Mouse (Mus musculus): ENCODE measurements around the gene Prx.
"Not testable (repeated sequence)": the region's sequence is repeated elsewhere in the genome, so short reads cannot be mapped to it uniquely, and the experiment has no call there.

The Prx gene

DNA sequence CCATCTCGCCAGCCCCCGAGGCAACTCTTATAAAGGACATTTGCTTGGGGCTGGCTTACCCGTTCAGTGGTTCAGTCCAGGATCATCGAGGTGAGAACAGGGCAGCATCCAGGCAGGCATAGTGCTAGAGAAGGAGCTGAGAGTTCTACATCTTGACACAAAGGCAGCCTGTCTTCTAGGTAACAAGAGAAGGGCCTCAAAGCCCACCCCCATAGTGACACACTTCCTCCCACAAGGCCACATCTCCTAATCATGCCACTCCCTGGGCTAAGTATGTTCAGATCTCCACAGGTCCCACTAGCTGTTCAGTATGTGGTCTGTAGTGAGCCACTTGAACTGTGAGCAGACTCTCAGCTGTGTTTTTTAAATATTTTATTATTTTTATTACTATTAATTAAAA is 15.3 kb upstream of the Prx start:
- no peak for DNase-seq (ENCODE audit: low spot score)

DNA sequence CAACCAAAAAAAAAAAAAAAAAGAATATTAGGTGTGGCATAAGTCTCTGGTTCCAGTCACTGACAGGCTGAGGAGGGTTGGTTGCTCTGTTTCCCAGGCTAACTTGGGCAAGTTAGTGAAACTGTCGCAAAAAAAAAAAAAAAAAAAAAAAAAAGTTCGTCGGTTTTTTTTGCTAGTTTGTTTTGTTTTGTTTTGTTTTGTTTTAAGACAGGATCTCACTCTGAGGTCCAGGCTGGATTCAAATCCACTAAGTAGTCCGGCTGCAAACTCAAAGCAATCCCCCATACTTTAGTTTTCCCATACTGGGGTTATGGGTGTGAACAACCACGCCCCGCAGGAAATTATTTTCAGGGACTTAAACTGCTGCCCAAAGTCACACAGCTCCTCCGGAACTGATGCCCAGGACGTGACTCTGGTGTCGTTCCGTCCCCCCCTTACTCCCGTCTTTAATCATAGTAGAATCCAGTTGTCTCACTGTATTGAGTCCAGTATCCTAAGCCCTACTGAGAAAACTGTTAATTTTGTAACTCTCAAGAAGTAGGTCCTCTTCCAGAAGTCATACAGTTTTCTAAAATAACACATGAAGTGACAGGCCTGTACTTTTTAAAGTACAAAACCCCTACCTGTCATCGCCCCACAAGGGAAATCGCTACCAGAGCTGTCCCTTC is 12.9 kb upstream of the Prx start:
- DNase-seq (ENCODE audit: low spot score): no peak

DNA sequence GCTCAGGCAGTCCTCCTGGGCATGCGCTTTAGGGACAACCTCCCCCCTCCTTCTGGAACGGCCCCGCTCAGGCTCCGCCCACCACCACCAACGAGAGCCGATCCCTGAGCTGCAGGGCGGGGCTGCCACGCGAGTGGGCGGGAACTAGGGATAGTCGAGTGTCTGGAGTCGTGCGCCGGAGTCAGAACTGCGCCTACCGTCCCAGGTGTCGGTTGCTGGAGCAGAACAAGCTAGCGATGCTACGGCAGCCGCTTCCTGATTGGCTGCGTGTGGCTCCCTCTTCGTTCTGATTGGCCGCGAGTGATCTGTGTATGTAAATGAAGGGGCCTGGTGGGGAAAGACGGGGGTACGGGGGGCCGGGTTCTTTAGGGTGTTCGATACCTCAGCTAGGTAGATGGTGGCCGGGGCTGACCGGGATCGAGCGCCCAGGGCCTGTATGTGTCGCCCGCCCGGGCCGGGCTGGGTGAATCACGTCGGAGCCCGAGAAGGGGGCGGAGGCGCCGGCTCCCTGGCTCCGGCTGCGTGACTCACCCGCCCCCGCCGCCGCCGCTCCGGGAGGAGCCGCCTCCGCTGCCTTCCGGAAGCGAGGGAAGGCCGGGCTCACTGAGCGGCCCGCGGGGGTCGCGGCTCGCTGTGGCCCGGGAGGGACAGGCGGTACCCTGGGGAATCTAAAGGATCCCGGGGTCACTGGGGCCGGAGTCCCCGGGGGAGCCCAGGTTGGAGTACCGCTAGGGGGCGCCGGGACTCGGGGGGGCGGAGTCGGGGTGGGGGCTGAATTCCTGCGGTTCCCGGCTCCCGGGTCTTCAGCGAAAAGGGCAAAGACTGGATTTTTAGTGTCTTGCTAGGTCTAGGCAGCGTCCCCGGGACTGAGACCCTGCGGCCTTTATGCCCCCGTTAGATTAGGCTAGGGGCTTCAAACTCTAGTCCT is 12.1 kb upstream of the Prx start, which contains the start of gene Sertad1:
Gene Sertad1 (plus strand): TSS at position 141 of the 928 bp plus-strand sequence.
- peak; percentile 100 for DNase-seq (ENCODE audit: low spot score)

DNA sequence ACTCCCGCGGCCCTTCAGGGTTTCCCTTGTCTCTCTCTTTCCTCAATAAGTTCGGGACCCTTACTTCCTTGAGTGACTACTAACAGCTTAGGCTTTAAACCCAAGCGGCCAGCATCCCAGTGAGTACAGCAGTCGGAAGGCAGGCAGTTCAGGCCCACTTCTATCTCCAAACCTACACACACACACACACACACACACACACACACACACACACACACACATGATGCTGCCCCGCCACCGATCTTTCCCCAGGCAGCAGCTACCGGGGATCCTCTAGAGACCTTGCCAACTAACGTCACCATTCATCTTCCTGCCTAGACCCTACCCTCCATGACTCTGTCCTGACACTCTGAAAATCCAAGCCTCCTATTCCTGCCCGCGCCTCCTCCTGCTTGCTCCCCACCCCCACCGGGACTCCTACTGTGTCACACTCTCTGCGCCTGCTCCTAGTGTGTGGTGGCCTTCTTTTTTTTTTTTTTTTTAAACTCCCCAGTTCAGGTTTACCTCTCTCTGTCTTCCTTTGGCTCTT is 11.3 kb upstream of the Prx start:
- peak; percentile 49 for DNase-seq (ENCODE audit: low spot score)

DNA sequence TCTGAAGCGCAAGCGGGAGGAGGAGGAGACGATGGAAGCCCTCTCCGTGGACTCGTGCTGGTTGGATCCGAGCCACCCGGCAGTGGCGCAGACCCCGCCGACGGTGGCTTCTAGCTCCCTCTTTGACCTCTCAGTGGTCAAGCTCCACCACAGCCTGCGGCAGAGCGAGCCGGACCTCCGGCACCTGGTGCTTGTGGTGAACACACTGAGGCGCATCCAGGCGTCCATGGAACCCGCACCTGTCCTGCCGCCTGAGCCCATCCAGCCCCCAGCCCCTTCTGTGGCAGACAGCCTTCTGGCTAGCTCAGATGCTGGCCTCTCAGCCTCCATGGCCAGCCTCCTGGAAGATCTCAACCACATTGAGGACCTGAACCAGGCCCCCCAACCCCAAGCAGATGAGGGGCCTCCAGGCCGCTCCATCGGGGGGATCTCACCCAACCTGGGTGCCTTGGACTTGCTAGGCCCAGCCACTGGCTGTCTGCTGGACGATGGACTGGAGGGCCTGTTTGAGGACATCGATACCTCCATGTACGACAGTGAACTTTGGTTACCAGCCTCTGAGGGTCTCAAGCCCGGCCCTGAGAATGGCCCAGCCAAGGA is 9.8 kb upstream of the Prx start:
- DNase-seq (ENCODE audit: low spot score): no peak

DNA sequence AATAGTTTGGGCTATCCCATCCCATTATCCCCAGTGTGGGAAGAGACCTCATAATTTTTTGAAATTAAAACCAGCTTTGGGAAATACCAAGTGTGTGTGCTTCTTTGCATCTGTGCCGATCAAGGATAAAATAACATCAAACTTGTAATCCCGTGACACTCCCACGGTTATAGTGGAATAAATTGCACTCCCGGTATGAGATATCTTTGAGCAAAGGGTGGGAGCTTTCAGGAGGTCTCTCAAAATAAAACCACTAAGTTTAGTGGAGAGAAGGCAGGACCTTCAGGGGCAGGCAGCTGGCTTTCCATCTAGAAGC is 8.9 kb upstream of the Prx start:
- no peak for DNase-seq (ENCODE audit: low spot score)

DNA sequence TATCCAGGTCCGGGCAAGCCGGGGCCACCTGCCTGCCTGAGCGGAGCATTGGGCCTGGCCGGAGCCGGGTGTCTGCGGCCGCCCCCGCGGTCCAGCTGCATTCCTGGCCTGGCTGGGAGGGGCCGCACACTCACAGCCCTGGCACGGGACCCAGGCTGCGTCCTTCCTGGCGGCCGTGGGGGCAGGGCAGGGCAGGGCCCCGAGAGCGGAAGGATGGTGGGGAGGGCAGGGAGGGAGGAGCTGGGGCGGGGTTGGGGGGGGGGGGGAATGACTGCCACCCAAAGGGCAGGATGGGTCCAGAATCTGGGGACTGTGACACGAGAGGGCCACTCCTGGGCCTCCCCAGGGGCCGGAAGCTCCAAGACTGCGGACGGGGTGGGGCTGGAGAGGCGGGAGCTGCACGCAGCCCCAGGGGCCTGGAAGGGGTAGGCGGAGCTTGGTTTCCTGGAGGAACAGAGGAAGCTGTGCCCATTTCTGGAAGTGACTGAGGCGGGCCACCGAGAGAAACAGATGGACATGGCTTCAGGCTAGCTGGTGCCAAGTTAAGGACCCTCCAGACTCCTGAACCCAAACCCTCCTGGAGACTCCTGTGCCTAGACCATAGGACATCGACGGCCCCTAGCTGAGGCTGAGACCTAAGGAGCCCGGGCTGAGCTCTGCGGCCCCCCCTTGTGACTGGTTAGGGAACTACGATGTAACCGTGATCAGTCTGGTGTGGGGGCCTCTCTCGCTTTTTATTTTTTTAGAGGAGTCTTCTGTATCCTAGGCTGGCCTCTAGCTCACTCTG is 8.4 kb upstream of the Prx start:
- DNase-seq (ENCODE audit: low spot score): peak; percentile 96

DNA sequence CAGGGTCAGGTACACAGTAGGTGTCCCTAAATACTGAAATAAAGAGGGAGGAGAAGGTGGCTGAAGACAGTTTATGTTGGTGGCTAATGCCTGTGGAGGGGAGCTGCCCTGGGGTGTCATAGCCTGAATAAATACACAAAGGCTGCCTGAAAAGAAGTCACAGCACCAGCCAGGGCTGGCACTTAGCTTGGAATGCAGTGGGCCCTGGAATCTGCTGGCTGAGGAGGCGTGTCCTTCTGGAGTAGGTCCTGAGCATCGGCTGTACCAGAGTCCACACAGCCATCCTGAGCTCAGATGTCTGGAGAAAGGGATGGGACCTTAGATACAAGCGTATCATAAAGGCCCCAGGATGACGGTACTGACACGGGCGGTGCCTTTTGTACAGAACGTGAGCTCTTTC is 7.3 kb upstream of the Prx start:
- DNase-seq (ENCODE audit: low spot score): no peak

DNA sequence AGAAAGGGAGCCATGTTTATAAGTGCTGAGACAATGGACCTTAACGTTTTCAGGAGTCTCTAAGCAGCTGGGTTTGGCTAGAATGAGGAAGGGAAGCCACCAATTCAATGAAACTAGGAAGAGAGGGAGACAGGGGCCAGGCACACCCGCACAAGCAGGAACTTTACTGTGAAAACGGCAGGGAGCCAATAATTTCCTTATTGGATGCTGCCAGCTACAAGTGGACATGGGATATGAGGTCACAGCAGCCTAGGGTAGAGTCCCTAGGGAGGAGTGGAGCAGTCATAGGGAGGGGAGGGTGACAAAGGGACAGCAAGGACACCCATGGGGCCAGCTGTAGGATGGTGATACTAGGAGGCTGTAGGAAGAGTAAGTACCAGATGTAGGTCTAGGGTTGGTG is 6.1 kb upstream of the Prx start:
- DNase-seq (ENCODE audit: low spot score): no peak

DNA sequence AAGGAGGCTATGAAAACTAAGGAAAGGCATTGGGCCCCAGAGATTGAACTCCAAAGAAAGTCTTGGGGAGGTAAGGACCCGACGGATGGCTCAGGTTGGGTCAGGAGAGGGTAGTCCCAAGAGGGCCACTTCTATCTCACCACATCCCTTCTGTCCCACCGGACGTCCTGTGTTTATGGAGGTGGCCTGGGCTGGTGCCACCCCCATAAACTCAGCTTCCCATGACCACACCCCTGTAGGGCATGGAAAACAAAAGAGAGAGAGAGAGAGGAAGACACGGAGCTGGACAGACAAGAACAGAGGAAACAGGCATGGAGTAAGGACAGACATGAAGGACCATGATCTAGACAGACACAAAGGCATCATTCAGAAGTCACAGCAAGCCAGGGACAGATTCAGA is 5.7 kb upstream of the Prx start:
- DNase-seq (ENCODE audit: low spot score): no peak

DNA sequence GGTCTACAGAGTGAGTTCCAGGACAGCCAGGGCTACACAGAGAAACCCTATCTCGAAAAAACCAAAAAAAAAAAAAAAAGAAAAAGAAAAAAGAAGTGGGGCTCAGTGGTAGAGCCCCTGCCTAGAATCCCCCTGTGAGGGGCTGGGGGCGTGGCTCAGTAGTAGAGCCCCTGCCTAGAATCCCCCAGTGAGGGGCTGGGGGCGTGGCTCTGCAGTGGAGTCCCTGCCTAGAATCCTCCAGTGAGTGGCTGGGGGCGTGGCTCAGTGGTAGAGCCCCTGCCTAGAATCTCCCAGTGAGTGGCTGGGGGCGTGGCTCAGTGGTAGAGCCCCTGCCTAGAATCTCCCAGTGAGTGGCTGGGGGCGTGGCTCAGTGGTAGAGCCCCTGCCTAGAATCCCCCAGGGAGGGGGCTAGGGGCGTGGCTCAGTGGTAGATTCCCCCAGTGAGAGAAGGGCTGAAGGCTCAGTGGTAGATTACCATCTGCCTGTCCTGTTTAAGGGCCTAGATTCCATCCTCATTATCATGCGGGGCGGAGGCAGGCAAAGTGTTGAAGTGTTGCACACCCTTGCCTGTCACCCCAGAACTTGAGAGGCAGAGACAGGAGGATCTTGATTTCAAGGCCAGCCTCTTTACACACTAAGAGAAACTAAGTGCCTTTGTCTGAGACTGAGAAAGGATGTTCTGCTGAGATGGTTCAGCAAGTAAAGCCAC is 4.3 kb upstream of the Prx start:
- DNase-seq (ENCODE audit: low spot score): not testable (repeated sequence)

DNA sequence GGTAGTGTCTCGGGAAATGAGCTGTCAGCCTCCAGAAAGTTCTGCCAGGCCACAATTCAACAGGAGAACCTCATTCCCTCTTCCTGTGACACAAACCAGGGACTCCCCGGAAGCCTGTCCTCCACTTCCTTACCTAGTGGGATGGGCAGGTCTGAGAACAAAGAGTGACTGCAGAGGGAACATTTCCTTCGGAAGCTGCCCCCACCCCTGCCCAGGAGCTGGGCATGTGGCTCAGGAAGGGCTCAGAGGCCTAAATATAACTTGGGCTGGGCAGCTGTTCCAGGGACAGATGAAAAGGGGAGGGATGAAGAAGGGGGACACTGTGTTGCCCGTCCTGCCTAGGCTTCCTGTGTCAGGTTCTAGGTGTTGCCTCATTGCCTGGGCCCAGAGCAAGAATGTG is 2.5 kb downstream of the Prx start:
- DNase-seq (ENCODE audit: low spot score): no peak

DNA sequence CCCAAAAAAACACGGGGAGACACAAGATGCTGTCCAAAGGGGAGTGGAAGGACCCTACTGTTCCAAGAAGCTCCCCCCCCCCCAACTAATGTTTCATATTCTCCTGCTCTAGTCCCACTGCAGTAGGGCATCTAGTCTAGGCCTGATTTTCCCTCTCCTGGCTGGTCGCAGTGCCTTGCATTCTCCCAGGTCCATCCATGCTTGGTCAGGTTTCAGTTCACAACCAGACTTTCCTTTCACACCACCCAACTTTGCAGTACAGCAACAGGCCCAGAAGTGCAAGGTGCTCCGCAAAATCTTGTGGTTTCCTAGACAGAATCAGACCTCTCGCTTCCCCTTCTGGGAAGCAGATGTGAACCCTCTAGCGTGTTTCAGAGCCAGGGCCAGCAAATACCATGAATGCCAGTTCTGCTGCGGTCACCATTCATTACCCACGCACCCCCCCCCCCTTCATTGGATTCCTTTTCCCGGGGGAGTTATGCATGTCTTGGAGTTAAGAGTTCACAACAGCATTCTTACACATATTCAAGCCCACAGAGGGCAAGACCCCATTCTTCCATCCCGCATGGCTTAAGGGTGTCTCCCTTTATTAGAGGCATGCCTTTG is 7.7 kb downstream of the Prx start:
- DNase-seq (ENCODE audit: low spot score): peak; percentile 42

DNA sequence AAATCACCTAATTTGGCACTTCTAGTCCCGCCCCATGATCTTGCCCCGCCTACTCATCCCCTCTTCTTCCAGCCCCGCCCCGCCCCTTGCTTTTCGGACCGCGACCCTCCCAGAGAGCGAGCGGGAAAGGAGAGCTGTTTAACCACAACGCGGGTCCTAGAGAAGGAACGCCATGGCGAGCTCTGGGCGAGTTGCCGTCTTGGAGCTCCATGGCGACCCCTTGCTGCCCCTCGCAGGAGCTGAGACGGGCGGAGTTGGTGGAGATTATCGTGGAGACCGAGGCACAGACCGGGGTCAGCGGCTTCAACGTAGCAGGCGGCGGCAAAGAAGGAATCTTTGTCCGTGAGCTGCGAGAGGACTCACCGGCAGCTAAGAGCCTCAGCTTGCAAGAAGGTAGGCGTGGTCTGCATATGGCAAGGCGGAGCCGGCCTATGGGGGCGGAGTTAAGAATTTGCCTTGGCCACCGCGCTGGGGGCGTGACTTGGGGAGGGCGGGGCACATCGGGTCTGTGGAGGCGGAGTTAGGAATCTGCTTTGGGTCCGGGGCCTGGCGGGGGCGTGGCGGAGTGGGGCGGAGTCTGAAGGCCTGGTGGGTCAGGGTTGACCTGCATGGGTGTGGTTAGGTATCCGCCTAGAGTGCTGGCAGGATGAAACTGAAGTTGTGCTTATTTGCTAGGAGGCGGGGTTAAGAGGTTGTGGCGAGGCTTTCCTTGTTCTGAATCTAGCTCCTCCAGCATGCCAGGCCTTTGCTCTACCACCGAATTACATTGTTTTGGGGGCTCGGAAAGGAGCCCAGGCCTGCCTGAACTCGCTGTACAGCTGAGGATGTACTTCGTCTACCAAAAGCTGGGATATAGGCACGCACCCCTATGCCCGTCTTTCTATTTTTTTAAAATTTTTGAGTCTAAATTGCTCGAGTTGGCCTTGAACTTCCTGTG is 8.9 kb downstream of the Prx start:
- DNase-seq (ENCODE audit: low spot score): peak; percentile 100

DNA sequence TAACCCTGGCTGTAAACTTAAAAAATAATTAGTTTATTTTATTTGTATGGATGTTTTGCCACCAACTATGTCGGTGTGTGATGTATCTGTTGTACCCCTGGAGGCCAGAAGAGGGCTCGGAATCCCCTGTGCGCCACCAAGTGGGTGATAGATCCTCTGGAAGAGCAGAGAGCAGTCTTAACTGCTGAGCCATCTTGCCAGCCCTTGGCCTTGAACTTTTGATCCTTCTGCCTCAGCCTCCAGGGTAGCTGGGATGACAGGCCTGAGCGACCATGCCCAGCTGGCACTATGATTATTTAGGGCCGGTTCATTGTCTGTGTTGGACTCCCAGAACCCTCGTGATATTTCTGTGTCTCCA is 9.5 kb downstream of the Prx start:
- DNase-seq (ENCODE audit: low spot score): peak; percentile 50

DNA sequence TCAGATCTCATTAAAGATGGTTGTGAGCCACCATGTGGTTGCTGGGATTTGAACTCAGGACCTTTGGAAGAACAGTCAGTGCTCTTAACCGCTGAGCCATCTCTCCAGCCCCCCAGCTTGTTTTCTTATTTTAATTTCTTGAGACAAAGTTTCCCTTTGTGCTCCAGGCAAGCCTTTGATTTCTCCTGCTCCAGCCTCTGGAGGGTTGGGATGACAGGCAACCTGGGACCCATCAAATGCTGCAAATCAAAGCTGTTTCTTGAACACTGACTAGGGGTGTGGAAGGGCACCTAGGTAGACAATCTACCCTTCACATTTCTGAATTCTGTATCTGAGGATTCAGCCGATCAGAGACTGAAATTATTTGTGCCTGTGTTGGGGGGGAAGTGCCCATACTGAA is 11.7 kb downstream of the Prx start:
- no peak for DNase-seq (ENCODE audit: low spot score)

DNA sequence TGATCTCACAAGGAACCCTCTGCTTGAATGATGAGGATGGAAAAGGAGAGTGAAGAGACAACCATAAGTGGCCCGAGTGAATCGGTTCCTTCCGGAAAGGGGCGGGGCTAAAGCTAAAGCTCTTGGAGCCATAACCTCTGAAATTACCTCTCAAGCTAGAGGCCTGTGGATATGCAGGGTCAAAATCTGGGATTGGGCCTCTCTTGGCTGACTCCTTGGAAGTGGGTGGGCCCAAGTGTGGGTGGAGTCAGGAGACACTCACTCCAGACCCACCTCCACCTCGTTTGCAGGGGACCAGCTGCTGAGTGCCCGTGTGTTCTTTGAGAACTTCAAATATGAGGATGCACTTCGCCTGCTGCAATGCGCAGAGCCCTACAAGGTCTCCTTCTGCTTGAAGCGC is 15.8 kb downstream of the Prx start:
- no peak for DNase-seq (ENCODE audit: low spot score)

DNA sequence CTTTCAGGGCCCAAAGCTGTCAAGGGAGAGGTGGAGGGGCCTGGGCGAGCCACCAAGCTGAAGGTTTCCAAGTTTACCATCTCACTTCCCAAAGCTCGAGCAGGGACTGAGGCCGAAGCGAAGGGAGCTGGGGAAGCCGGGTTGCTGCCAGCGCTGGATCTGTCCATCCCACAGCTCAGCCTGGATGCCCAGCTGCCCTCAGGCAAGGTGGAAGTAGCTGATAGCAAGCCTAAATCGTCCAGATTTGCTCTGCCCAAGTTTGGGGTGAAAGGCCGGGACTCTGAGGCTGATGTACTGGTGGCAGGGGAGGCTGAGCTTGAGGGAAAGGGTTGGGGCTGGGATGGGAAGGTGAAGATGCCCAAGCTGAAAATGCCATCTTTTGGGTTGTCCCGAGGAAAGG is 19.2 kb downstream of the Prx start:
- DNase-seq (ENCODE audit: low spot score): no peak

DNA sequence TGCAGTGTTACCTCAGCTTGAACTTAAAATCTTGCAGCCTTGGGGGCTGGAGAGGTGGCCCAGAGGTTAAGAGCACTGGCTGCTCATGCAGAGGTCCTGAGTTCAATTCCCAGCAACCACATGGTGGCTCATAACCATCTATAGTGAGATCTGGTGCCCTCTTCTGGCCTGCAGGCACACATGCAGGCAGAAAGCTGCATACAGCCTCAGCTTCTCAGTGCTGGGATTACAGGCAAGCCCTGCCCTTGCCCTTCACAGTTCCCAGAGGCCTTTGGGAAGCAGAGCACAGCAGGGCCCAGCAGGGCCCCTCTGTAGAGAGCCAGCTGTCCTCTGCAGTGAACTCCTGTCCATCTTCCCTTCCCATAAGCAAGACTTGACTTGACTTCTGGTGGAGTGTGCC is 21.0 kb downstream of the Prx start:
- no peak for DNase-seq (ENCODE audit: low spot score)

DNA sequence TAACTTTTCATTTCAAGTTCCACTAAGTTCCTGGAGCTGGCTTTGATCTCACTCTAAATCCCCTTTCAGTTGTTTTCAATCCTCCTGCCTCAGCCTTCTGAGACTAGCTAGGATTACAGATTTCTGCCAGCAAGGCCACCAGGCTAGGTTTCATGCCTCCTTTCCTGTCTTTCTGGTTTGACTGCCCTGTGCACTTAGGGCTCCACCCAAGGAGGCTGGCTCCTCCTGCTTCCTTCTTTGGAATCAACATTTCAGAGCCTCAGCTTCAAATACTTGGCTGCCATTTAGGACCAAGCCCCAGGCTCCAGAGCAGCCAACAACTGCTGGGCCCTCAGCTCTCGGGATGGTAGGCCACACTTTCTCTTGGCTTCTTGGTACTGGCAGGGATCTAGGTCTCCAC is 21.5 kb downstream of the Prx start:
- DNase-seq (ENCODE audit: low spot score): no peak
